Mouse (Mus musculus): ENCODE results near the gene Atf6. TPM values are rescaled to one million over a fixed set of nuclear protein-coding genes. Genes with fewer than 3 reads are reported as not detected.

The Atf6 gene
- total RNA-seq, 2 experiments from 2014 or later, result 34.5 to 40.6 TPM

DNA sequence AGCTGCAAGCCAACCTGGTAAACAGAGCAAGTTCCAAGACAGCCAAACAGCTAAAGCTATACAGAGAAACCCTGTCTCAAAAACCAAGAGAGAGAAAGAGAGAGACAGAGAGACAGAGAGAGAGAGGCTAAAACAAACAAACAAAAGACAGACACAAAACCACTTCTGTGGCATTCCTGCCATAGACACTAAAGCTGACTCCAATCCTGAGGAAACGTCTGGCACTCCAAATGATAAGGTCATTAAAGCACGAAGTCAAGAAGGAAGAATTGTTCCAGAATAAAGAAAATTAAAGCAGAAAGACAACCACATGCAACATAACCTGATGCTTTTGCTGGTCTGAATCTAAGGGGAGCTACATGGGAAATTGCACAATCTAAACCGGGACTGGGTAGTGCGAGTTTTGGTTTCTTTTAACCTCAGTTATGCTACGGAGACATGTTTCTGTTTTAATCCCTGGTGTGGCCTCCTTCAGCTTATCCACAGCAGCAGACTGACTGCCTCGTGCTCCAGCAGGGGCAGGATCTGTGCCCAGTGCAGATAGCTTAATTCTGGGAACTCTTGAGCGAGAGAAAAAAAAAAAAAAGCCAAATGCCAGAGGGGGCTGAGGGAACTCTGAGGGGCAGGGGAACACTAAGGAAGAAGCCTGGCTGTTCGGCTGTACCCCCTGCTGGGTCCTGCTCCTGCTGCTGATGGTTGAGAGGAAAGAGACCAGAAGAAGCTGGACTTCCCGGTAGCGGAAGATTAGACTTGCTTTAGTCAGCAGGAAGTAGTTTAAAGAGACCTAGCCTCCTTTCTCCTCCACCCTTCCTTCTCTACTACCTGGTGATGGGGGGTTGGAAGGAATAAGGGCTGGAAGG, 21.9 kb downstream of the Atf6 start:
- DNase-seq, result no peak

DNA sequence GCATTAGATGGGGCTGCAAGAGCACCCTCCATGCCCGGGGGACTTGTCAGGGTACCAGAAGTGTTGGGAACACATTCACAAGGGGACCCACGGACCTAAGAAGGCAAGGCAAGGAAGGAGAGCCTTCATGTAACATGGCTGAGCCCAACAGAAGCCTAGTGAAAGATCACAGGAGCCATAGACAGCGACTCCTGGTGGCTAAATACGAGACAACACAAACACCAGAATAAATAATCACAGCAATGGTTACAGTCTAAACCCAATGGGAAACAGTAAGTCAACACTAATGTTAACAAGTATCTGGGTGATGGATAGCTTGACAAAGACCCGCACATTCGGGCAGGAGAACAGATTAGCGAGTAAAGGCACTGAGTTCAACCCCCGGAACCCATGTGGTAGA, 23.2 kb downstream of the Atf6 start:
- no peak for DNase-seq

DNA sequence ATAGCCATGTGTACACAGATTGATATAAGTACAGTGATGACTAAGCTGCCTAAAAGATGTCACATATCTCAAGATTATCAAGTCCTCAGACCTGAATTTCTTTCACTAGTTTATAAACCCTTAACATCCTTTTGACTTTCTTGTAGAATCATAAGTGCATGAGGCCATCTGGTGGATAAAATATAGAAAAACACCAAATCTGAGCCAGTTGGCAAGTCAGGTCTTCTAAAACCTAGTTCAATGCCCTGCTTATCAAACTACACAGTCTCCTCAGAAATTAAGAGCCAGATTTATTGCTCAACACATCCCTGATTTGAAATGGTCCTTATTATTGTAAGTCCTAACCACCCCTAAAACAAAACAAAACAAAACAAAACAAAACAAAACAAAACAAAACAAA, 27.9 kb downstream of the Atf6 start:
- no peak for DNase-seq

DNA sequence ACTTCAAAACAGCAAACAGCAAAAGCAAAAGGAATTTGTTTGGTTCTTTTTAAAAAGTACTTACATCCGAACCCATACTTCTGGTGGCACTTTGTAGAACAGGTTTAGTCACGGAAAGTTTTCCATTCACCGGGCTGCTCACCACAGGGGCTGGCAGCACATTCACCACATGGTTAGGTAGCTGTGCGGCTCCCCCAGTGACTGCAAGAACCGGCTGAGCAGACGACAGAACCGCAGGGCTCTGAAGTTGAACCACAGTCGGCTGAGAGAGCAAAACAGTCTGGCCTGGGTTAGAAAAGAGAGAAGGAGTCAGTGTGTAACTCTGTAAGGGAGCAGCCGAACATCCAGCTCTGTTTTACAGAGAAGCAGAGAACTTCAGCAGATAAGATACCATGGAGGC, 32.8 kb downstream of the Atf6 start:
- DNase-seq, result no peak

DNA sequence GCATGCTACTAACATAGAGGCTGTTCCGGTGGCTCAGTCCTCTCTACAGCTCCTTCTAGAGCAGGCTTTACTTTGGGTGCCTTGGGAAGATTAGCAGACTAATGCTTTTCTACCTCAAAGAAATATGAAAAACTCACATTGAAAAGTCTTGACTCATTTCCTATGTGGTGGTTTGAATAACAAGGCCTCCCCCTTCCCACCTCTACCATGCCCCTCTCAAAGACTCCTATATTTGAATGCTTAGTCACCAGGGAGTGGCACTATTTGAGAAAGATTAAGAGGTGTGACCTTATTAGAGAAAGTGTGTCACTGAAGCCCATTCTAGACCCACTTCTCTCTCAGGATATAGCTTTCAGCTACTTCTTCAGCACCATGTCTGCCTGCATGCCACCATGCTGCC, 37.8 kb downstream of the Atf6 start:
- DNase-seq, result no peak

DNA sequence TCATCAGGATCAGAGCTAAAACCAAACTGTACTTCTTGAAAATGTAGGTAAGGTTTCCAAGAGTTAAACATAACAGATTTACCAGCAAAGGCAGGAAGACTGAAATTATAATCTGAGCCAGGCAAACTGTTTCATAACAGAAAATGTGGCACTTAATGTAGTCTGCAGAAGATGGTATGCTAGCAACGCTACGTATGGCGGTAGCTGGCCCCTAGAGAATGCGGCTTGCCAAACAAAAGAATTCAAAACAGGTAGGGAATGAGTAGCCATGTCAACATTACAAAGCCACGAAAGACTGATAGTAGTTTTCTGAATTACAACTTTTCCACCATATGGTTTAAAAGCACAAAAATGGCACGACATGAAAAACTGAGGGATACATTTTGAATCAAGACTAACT, 38.2 kb downstream of the Atf6 start:
- DNase-seq, result no peak

DNA sequence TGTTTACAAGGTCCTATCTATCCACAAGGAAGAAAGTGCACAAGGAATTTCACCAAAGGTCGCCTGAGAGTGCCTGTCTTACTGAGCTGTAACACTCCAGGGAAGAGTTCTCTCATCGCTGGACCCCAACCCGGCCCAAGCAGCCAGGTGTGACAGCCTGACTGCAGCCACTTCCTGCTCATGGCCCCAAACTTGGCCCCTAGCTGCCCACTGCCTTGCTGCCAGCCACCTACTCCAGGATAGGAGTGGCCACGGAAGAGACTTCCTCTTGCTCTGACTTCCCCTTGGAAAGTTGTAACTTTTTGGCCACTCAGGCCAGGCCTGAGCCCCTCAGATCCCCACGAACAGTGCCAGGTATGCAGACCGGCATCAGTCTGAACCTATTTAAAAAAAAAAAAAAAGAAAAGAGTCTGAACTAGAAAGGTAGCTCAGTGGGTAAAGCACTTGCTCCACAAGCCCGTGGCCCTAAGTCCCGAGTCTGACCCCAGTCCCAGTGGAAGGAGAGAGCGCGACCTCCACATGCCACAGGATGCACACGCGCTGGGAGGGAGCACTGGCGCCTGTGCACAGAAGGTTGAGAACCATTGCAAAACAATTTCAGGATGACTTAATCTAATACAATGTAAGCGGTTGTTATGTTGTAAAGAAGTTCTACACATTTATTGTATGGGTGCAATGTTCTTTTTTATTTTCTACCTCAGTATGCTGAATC, 47.3 kb downstream of the Atf6 start:
- no peak for DNase-seq

DNA sequence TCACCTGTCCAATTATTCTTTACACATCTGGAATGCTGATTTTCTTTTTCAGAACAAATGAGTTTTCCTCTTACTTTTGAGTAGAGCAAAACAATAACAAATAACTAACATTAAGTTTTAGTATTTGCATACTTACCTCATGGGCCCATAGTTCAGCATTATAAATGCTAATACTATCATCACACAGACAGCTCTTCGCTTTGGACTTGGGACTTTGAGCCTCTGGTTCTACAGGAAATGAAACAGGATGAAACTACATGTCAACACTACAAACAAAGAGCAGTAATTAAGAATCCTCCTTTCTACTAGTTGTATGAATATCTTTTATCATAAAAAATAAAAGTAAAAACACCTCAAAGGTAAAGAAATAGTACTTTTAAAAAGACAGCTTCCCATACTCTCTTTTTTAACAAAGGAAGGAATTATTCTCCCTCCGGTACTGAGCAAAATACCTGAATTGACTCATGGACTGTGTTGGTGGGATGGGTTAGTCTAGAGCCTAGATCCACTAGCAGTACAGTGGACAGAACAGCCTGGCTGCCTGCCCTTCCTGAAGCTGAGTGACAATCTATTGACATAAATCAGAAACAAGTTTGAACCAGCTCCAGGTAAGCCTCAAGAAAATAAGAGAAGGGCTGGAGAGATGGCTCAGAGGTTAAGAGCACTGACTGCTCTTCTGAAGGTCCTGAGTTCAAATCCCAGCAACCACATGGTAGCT, 52.1 kb downstream of the Atf6 start:
- DNase-seq, result no peak

DNA sequence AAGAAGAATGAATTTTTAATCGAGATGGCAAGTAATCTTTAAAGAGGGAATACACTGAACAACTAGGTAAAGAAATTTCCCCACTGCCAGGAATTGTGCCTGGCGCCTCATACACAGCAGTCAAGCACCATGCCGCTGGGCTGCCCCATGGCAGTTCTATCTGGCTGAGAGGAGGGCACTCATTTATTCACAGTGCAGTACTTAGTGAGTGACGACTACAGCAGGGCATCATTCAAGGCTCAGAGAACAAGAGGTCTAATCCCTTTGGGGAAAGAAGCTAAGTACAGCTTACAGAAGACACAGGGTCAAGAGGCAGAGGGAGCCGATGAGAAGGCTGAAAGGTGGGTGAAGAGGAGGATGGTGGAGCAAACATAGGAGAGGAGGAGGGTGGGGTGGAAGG, 54.7 kb downstream of the Atf6 start:
- DNase-seq, result no peak

DNA sequence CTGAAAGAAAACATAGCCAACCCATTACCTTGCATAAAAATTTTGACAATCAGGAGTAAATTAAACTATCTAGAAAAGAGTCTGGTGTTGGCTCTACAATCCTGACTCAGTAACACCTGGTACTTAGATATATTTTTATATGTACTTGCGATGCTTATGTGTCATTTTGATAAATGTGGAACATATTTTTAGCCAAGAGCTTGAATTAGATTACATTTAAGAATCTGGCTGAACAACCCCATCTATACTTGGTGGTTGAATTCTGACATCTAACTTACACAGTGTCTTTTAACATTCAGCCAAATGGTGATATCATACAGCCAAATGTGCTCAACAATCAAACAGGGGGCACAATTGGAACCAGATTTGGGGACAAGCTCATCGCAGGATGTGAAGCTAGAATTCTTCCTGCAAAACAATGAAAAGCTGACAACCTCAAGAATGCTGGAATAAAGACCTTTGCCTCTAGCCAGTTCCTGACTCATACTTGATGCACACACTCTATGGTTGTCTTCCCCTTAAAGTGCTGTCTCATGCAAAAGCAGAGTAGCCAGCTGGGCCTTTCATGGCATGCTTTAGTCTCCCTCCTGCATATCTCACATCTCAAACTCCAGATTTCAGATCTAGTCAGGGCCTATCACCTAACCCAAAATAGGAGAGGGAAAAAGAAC, 59.8 kb downstream of the Atf6 start:
- DNase-seq, result no peak

DNA sequence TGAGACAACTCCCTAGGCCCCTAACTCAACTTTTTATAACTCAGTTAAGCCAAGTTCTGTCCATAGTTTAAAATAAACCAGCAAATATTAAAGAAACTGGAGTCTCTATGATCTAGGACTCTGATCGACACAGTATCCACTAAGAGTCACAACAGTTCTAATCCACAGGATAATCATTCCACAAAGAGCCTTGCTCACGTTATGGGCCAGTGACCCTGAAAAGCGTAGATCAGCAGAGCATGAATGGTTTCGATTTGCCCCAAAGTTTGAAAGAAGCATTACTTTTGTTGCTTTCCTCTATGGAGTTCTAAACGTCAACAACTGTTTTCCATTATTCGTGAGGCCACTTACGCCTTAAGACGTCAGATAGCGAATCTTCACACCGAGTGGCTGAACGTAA, 62.9 kb downstream of the Atf6 start:
- DNase-seq, result no peak

DNA sequence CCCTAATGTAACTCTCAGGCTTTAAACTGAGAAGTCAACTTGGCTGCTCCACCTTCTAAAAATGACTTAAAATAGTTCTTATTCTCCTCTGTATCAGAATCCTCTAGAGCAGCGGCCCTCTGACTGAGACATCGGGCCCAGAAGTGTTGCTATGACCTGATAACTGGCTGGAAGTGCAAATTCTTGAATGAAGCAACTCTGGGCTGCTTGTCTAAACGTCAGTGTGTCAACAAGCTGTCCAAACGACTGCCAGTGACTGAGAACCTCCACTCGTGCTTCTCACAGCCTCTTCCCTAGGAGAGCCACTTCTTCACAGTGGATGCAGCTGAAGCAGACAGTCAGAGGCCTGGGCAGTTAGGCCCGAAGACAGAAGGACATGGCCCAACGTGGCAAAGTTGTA, 64.9 kb downstream of the Atf6 start:
- no peak for DNase-seq

DNA sequence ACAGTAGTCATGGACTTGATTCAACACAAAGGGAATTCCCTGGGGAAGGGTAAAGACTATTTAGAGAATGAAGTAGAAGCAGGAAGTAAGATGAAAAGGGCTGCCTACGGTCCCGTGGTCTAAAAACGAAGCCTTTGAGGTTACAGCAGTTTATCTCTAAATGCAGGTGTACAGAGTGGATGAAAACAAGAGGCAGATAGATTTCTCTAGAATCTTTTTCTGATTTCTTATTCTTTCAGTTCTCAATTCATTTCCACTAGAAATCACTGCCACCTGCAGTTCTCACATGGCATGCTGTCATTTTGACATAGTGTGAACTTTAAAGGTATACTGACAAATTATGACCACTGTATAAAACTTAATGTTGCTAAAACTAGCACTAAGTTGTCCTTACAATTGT, 66.9 kb downstream of the Atf6 start:
- DNase-seq, result no peak

DNA sequence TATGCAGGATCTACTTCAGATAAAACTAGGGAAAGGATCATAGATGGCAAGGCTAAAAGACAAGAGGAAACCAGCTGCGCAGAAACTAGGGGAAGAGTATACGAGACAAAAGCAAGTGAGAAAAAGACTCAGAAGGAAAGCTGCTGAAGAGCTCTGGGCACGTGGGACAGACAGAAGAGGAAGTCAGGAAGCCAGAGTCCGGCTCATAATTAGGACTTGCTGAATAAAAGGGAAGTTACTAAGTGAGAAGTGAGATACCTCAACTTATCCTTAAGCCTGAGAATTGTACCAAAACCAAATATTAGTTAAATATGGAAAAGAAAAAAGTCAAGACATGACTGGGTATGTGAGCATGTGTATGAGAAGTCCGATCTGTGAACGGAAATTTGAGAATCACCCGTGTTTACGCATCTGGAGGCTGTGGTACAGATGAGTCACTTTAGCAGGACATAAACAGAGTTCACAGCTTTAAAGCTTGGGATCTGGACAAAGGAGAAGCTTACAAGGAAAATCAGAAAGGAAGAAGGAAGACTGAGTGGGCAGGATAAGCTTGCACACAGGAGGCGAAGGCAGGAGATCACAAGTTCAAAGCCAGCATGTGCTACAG, 71.7 kb downstream of the Atf6 start:
- DNase-seq, result no peak

DNA sequence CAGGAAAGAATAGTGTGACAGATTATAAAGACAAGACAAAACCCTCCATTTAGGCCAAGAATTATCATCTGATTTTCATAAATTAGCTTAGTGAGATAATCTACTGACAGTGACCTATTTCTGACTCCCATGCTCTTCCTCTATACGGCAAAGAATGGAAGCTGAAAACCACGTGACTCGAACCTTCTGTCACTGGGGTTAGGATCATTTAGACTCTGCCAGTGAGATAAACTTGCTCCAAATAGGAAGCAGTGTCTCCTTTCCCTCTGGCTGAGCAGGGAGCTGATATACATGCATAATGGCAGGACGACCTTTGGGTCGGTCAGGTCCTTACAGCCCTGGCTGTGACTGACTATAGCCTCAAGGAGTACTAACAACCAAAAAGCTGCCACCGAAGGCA, 76.0 kb downstream of the Atf6 start:
- no peak for DNase-seq

DNA sequence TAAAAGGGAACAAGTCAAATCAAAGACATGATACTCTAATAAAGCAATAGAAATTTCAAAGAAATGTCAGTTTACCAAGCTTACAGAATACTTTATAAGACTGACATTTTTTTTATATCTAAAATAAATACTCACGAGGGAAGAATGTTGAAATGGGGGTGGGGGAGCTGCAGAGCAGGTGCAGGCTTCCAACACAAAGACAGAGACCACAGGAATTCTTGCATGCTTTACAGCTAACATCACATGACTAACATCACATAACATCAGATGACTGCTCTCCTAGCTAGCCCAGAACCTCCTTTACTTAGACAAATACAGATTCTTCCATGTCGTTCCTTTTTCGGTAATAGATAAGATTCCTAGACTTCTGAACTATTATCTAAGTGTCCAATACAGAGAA, 76.6 kb downstream of the Atf6 start:
- no peak for DNase-seq

DNA sequence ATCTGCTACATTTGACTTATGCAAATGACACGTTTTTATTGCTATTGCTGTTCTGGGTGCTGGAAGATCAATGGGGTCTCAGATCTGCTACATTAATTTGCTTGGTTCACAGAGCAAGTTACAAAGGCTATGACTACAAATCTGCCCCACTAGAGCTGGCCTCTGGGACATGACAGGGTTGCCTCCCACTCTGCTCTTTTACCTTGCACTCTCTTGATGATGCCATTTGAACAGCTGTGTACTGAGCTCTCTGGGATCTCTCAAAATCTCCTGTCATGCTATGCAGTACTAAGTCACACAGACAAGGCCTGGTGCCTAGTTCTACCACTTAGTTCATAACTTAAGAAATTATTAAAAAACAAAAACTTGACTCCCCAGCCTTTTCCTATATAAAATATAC, 79.9 kb downstream of the Atf6 start:
- no peak for DNase-seq

DNA sequence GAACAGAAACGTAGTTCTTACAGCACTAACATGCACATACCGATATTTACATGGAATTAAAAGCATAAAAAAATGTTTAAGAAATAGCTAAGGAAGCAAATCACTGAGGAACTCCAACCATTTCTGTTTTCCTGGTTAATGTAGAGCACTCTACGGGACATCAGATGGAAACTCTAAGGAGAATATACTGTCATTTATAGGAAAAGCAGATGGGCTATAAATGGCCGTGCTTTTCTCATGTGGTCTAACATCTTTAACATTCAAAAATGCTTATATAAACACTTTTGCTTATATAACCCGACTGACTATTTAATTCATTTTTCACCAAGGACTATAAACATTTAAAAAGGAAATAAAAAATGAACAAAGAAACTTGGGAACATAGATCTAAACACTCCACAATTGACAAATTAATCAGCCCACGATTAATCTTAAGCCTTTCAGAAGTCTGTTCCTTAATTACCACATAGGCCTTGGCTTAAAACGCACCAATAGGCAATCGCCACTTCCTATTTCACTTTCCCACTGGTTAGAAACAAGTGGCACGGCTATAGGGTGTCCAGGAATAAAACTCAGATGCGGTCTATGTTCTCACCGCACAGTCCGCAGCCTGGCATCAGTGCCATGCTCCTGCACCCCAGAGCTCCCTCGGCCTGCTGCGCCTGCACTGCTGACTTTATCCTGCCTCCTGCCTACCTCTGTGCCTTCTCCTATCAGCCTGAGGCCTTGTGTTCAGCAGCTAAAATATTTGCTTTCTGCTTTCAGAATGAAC, 80.8 kb downstream of the Atf6 start:
- no peak for DNase-seq

DNA sequence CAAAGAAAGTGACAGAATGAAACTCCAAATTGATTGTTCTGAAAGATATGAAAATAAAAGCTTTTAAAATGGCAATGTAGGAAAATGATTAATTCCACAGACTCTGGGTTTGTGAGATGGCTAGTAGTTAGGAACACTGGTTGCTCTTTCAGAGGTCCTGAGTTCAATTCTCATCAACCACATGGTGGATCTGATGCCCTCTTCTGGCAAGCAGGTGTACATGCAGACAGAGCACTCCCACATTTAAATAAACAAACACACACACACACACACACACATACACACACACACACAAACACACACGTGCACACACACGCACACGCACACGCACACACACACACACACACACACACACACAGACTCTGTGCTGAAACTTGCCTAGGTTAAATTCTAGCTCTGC, 89.9 kb downstream of the Atf6 start:
- no peak for DNase-seq

DNA sequence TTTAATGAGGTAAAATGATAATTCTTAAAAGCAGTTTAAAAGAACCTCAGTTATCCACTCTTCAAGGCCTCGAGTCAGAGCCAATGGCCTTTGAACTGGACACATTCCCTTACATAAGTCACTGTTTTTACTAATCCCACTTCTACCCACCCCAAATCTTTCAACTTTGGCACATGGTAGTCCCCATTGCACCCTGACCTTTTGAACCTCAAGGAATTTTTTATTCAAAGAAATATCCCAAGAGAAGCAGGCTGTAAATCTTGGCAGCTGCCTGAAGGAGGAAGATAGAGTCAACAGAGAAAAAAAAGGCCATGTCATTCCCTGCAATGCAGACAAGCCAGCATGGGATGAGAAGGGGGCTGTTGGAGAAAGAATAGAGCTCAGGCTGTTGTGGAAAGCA, 93.1 kb downstream of the Atf6 start:
- no peak for DNase-seq

DNA sequence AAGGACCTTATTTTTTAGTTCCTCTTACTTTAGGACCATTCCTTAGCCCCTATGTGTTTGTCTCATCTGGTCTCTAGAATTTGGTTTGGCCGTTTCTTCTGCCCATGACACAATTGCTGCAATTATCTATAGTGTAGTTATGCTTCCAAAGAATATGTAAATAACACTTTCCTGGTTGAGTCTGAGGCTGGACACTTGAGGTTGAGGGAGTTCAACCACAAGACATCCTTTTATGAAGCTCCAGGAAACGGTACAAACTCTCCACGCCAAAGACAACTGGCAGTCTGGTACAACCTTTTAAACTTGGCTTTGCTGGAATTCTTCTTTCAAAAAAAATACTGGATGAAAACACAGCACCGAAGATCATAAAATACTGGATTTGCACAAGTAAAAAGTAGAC, 94.1 kb downstream of the Atf6 start:
- no peak for DNase-seq

All from adrenal gland, postnatal 36 days (tissue).